Mouse (Mus musculus) heart, embryonic 14.5 days (tissue): ENCODE measurements around the gene Mpp6. TPM values are rescaled to one million over a fixed set of nuclear protein-coding genes. Genes with fewer than 3 reads are reported as not detected.

Experiments
- ATAC-seq: fragments of 200-750 bp; cut with Nextera tagmentation; 2 replicates; pipeline ENCODE4 v1.8.0; 2017; ENCODE audit warnings: low read depth, moderate TSS enrichment; ENCODE audit not compliant: insufficient number of reproducible peaks, insufficient read depth, low FRiP score
- H3K27ac ChIP-seq, 2 experiments: fragments of 200-500 bp in 1 of 2; fragments of 300-500 bp in 1 of 2; sonication (generic) in 1 of 2; replicated peaks in 1 of 2; 2 replicates each; pipeline ENCODE4 v1.5.1; 2012 to 2014; ENCODE audit warnings: low read depth in 2 of 2, low read length in 2 of 2, control low read depth in 1 of 2, mild to moderate bottlenecking in 1 of 2, mixed read lengths in 1 of 2; ENCODE audit not compliant: control insufficient read depth in 1 of 2, insufficient read depth in 1 of 2
- H3K27me3 ChIP-seq: fragments of 300-500 bp; sonication (generic); 2 replicates; pipeline ENCODE4 v1.6.1; 2014; ENCODE audit warnings: mild to moderate bottlenecking, low read length, control low read depth; ENCODE audit not compliant: control insufficient read depth, insufficient read depth
- H3K36me3 ChIP-seq: fragments of 300-500 bp; sonication (generic); 2 replicates; pipeline ENCODE4 v1.6.1; 2014; ENCODE audit warnings: mild to moderate bottlenecking, control low read depth, low read length, mixed read lengths; ENCODE audit not compliant: control insufficient read depth, insufficient read depth
- H3K4me1 ChIP-seq, 2 experiments: fragments of 200-500 bp in 1 of 2; fragments of 300-500 bp in 1 of 2; sonication (generic) in 1 of 2; 2 replicates each; pipeline ENCODE4 v1.6.1; 2012 to 2014; ENCODE audit warnings: low read length in 2 of 2, control low read depth in 1 of 2, mixed read lengths in 1 of 2; ENCODE audit not compliant: control insufficient read depth in 2 of 2, insufficient read depth in 2 of 2
- H3K4me2 ChIP-seq: fragments of 300-500 bp; sonication (generic); 2 replicates; pipeline ENCODE4 v1.6.1; 2014; ENCODE audit warnings: mild to moderate bottlenecking, low read length
- H3K4me3 ChIP-seq, 2 experiments: fragments of 200-500 bp in 1 of 2; fragments of 300-500 bp in 1 of 2; sonication (generic) in 1 of 2; 2 replicates each; pipeline ENCODE4 v1.5.1; 2012 to 2014; ENCODE audit warnings: low read length in 2 of 2, mild to moderate bottlenecking in 2 of 2, control low read depth in 1 of 2, low read depth in 1 of 2, moderate library complexity in 1 of 2; ENCODE audit not compliant: control insufficient read depth in 1 of 2, insufficient read depth in 1 of 2
- H3K9ac ChIP-seq: fragments of 300-500 bp; sonication (generic); 2 replicates; pipeline ENCODE4 v1.6.1; 2014; ENCODE audit warnings: mild to moderate bottlenecking, low read length
- H3K9me3 ChIP-seq: fragments of 300-500 bp; sonication (generic); 2 replicates; pipeline ENCODE4 v1.6.1; 2016; ENCODE audit warnings: low read length, control low read depth; ENCODE audit not compliant: control insufficient read depth
- WGBS: fragments of 180-500 bp; shearing (Covaris S2); extraction: QIAGEN DNeasy Blood & Tissue Kit; methylation state at CpG from one replicate; pipeline ENCODE4 v1.1.7; 2014; 5-methylcytosine and 5-hydroxymethylcytosine counted together
- polyA plus RNA-seq: library from polyadenylated mRNA; unstranded; fragments of >200 nt; fragmentation: Nextera tagmentation; extraction: Ambion mirVana; gene quantifications from 2 replicates; pipeline ENCODE4 v1.2.1, GENCODE M21; 2014

Mpp6 gene
- polyA plus RNA-seq, 1 experiment from 2014 or later, result 77.8 TPM

GRCm38 (mm10) chr6:50215373-50215745 is 105.3 kb downstream of the Mpp6 start:
- Histone ChIP-seq H3K27me3 (no peaks in the 10 kb centered on the region), H3K9ac (no peak overlapping the region), H3K4me2 (no peak overlapping the region), H3K27ac (no peak overlapping the region), H3K4me3 (no peak overlapping the region), H3K4me1 (no peaks in the 10 kb centered on the region), H3K9me3 (no peaks in the 10 kb centered on the region), H3K36me3 (no peaks in the 10 kb centered on the region)
- ATAC-seq, result no peak
- WGBS, result 68% methylated on average over 2 of the region's 2 CpGs

DNA sequence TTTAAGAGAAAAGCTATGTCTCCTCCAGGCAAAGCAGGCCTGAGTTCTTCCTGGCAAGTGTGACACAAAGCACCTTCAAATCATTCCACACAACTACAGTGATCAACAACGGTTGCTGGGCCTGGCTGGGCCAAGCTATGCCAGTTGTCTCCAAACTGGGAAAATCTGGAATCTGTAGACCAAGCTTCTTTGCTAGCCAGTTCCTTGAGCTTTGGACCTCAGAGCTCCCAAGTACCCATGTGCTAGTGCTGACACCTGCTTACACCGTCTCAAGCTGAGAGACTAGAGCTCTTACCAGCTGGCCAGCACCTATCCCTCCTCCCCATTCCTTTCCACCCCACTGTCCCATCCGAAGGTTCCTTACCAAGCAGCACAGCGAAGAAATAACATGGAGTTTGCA is 105.9 kb downstream of the Mpp6 start:
- no peak overlapping the region for H3K4me3 ChIP-seq
- H3K4me2 ChIP-seq, result no peak overlapping the region
- no peaks in the 10 kb centered on the region for H3K27me3 ChIP-seq
- H3K36me3 ChIP-seq, result no peaks in the 10 kb centered on the region
- H3K9ac ChIP-seq, result no peak overlapping the region
- H3K4me1 ChIP-seq, result no peaks in the 10 kb centered on the region
- no peak overlapping the region for H3K27ac ChIP-seq
- whole genome bisulfite sequencing, result 86% methylated on average over 4 of the region's 4 CpGs
- no peak for ATAC-seq
- no peaks in the 10 kb centered on the region for H3K9me3 ChIP-seq

GRCm38 (mm10) chr6:50218628-50219027 is 108.6 kb downstream of the Mpp6 start:
- no peak for ATAC-seq
- no peak overlapping the region for H3K4me2 ChIP-seq
- H3K9me3 ChIP-seq, result no peaks in the 10 kb centered on the region
- H3K36me3 ChIP-seq, result no peaks in the 10 kb centered on the region
- no peaks in the 10 kb centered on the region for H3K27me3 ChIP-seq
- H3K27ac ChIP-seq, result no peak overlapping the region
- H3K4me1 ChIP-seq, result no peaks in the 10 kb centered on the region
- 62% methylated on average over 3 of the region's 3 CpGs for WGBS
- H3K4me3 ChIP-seq, result no peak overlapping the region
- H3K9ac ChIP-seq, result no peak overlapping the region

DNA sequence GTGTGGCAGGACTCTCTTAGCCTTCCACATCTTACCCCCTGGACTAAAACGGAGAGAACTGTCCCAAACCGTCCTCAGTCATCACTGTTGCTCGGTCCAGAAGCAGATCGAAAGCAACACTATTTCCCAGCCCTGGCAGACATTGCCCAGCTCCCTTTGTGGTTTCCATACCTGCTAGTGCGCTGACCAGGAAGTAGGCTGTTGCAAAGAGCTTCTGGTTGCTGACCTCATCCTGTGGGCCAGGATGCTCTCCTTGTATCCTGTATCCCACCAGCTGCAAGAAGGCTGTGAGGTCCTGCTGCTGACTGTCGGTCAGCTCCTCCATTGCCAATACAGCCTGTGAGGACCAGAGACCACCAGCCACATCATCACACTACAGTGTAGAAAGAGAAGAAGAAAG is 109.0 kb downstream of the Mpp6 start:
- no peak overlapping the region for H3K4me3 ChIP-seq
- H3K27ac ChIP-seq, result no peak overlapping the region
- no peaks in the 10 kb centered on the region for H3K36me3 ChIP-seq
- no peak for ATAC-seq
- H3K9me3 ChIP-seq, result no peaks in the 10 kb centered on the region
- no peak overlapping the region for H3K4me2 ChIP-seq
- no peaks in the 10 kb centered on the region for H3K4me1 ChIP-seq
- H3K9ac ChIP-seq, result no peak overlapping the region
- no peaks in the 10 kb centered on the region for H3K27me3 ChIP-seq
- 83% methylated on average over 6 of the region's 6 CpGs for WGBS

DNA sequence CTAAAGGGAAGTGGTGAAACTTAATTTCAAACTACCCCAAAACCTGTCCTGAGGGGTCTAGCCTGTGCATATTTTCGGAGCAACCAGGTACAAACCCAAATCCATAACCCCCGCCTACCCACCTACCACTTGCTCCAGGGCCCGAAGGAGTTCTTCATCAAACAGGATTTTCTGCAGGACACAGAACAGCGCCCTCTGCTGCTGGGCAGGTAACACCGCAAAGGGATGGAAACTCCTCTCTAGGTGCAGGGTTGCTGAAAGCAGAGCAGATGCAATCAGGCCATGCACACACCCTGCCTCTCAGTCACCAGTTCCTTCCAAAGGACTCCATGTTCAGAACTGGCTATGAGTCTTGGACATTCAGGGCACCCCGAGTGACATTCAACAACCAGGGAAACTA is 110.8 kb downstream of the Mpp6 start:
- no peak overlapping the region for H3K4me2 ChIP-seq
- no peak overlapping the region for H3K4me3 ChIP-seq
- no peak overlapping the region for H3K27ac ChIP-seq
- 46% methylated on average over 6 of the region's 6 CpGs for WGBS
- no peak overlapping the region for H3K9ac ChIP-seq
- no peaks in the 10 kb centered on the region for H3K27me3 ChIP-seq
- no peaks in the 10 kb centered on the region for H3K36me3 ChIP-seq
- no peaks in the 10 kb centered on the region for H3K9me3 ChIP-seq
- H3K4me1 ChIP-seq, result no peaks in the 10 kb centered on the region
- ATAC-seq, result no peak

DNA sequence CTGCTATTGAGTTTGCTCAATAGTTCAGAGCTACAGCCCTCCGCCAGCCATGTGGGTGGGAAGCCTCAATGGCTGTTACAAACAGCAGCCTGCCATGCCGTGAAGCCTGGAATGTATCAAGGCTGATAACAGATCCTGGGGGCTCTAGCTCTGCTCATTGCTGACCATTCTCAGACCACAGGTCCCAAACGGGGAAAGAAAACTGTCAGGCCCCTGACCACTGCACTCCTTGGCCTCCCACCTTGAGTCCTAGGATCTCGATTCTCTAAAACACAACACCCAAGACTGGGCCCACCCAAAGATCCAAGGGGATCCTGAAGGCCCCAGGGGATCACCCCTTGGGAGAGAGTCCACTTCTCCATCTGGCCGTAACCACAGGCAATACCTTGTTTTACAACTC is 112.3 kb downstream of the Mpp6 start:
- no peak for ATAC-seq
- Histone ChIP-seq H3K4me2 (no peak overlapping the region), H3K9me3 (no peaks in the 10 kb centered on the region), H3K27me3 (no peaks in the 10 kb centered on the region), H3K27ac (no peak overlapping the region), H3K9ac (no peak overlapping the region), H3K36me3 (no peaks in the 10 kb centered on the region), H3K4me1 (no peaks in the 10 kb centered on the region), H3K4me3 (no peak overlapping the region)
- 45% methylated on average over 5 of the region's 5 CpGs for WGBS

DNA sequence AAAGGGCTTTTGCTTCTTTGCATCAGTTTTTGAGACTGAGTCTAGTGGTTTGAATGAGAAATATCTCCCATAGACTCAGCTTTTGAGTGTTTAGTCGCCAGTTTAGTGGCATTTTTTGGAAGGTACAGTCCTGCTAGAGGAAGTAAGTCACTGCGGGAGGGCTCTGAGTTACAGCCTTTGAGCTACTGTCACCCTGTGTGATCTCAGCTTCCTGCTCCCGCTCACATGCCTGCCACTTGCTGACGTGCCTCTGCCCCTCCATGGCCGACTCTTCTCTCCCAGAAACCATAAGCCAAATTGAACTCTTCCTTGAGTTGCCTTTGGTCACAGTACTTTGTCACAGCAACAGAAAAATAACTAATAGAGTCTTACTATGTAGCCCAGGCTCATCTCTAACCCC is 112.9 kb downstream of the Mpp6 start:
- WGBS, result 67% methylated on average over 5 of the region's 5 CpGs
- H3K9ac ChIP-seq, result no peak overlapping the region
- H3K27ac ChIP-seq, result no peak overlapping the region
- no peak for ATAC-seq
- H3K9me3 ChIP-seq, result no peaks in the 10 kb centered on the region
- no peak overlapping the region for H3K4me2 ChIP-seq
- H3K36me3 ChIP-seq, result no peaks in the 10 kb centered on the region
- H3K27me3 ChIP-seq, result no peaks in the 10 kb centered on the region
- no peak overlapping the region for H3K4me3 ChIP-seq
- H3K4me1 ChIP-seq, result no peaks in the 10 kb centered on the region

GRCm38 (mm10) chr6:50223606-50224005 is 113.6 kb downstream of the Mpp6 start:
- no peak for ATAC-seq
- Histone ChIP-seq H3K9ac (no peak overlapping the region), H3K4me3 (no peak overlapping the region), H3K4me1 (no peaks in the 10 kb centered on the region), H3K27ac (no peak overlapping the region), H3K9me3 (no peaks in the 10 kb centered on the region), H3K36me3 (no peaks in the 10 kb centered on the region), H3K27me3 (no peaks in the 10 kb centered on the region), H3K4me2 (no peak overlapping the region)
- WGBS, result 89% methylated on average over 4 of the region's 4 CpGs
